Comparison of ENCODE assay signal across 21 mouse cellular contexts in genomic region chr7:84138731-84139130, GRCm38 (mm10). TPM values are rescaled to one million over a fixed set of nuclear protein-coding genes. Genes with fewer than 3 reads are reported as not detected.
DNase-seq lines count a peak whose midpoint lies in the region; ATAC-seq and TF ChIP-seq lines count a peak whose summit lies in the region.
"Had no signal": no experiment of that assay in that cellular context is flagged by ENCODE, and none has a peak within 500 bp of the region (broad histone marks: within the 10 kb centered on the region; RNA-seq: fewer than 3 reads in every experiment).

No protein-coding gene starts in this region.

- WGBS in heart, embryonic 16.5 days: 43% methylated on average over 4 of the region's 4 CpGs
- 57% methylated on average over 4 of the region's 4 CpGs for WGBS in lung, postnatal 0 days
- 58% methylated on average over 4 of the region's 4 CpGs for WGBS in stomach, postnatal 0 days
- 73% methylated on average over 4 of the region's 4 CpGs for WGBS in forebrain, embryonic 16.5 days

- no peaks in the 10 kb centered on the region for H3K9me3 ChIP-seq in heart, embryonic 16.5 days (replicated peaks; ENCODE audit: control insufficient read depth, low read length)
- H3K9me3 ChIP-seq in lung, postnatal 0 days (ENCODE audit: low read length): no peaks in the 10 kb centered on the region
- H3K9me3 ChIP-seq in stomach, postnatal 0 days (ENCODE audit: control insufficient read depth, low read length): no peaks in the 10 kb centered on the region
- no peaks in the 10 kb centered on the region for H3K9me3 ChIP-seq in forebrain, embryonic 16.5 days (ENCODE audit: control insufficient read depth, low read length)
- H3K9me3 ChIP-seq: hindbrain, embryonic 15.5 days; neural tube, embryonic 15.5 days had no signal

- peak overlapping the region; percentile 33; the same call in 1 of the 2 replicates for H3K27ac ChIP-seq in heart, embryonic 16.5 days (ENCODE audit: low read length)
- H3K27ac ChIP-seq in lung, postnatal 0 days (ENCODE audit: low read length): peak overlapping the region; percentile 87
- peak overlapping the region; percentile 5; the same call in 1 of the 2 replicates for H3K27ac ChIP-seq in stomach, postnatal 0 days (replicated peaks)
- no peak overlapping the region for H3K27ac ChIP-seq in forebrain, embryonic 16.5 days (ENCODE audit: low read length)
- H3K27ac ChIP-seq: hindbrain, embryonic 15.5 days; left cerebral cortex, adult 2 months; liver, embryonic 14.5 days; neural tube, embryonic 15.5 days had no signal

- H3K4me1 ChIP-seq in heart, embryonic 16.5 days (ENCODE audit: control insufficient read depth, insufficient read depth, low read length): peaks cover 81% of the 10 kb centered on the region
- H3K4me1 ChIP-seq in lung, postnatal 0 days (ENCODE audit: insufficient read depth, low read depth, low read length): peaks cover 74% of the 10 kb centered on the region
- H3K4me1 ChIP-seq in stomach, postnatal 0 days (replicated peaks; ENCODE audit: control insufficient read depth, insufficient read depth): peaks cover 5% of the 10 kb centered on the region; the same call in 1 of the 2 replicates
- H3K4me1 ChIP-seq in forebrain, embryonic 16.5 days (replicated peaks; ENCODE audit: control insufficient read depth, insufficient read depth, low read length): peaks cover 20% of the 10 kb centered on the region

- DNase-seq in heart, adult 18-20 months: no peak
- DNase-seq in urinary bladder, postnatal 14 days (ENCODE audit: low spot score): peak; percentile 70
- DNase-seq in urinary bladder, postnatal 4 days (ENCODE audit: low spot score in 2 of 2): no peak
- peak; percentile 85 for DNase-seq in lung, postnatal 0 days (ENCODE audit: low spot score)
- DNase-seq in stomach, postnatal 0 days (ENCODE audit: low spot score): peak; percentile 27
- DNase-seq: adrenal gland, postnatal 14 days; cerebellum, adult 11-12 months; gastrocnemius, postnatal 14 days; heart, postnatal 10 days; midbrain, embryonic 14.5 days; thymus, adult 18-20 months had no signal

- ATAC-seq in heart, embryonic 16.5 days (replicated peaks; ENCODE audit: extremely low read depth, insufficient read depth, low FRiP score): 0 out of 2 replicates have a peak, but pooled peaks have one; percentile 39
- peak; percentile 80 for ATAC-seq in lung, postnatal 0 days
- ATAC-seq in stomach, postnatal 0 days (ENCODE audit: low FRiP score, low TSS enrichment): peak; percentile 38; the same call in 1 of the 2 replicates
- ATAC-seq in forebrain, embryonic 16.5 days: no peak
- ATAC-seq: activated CD4-positive, CD25-positive, alpha-beta regulatory T cell, adult 4 months; Patski had no signal

- TF ChIP-seq EP300 in lung, postnatal 0 days (IDR thresholded peaks at IDR 0.05): peak; percentile 99
- TF ChIP-seq EP300 in stomach, postnatal 0 days (optimal IDR thresholded peaks at IDR 0.05): no peak

- TF ChIP-seq CTCF in lung, postnatal 0 days (IDR thresholded peaks at IDR 0.05): no peak
- TF ChIP-seq CTCF in stomach, postnatal 0 days (IDR thresholded peaks at IDR 0.05; ENCODE audit: low read depth): no peak

- no peaks in the 10 kb centered on the region for H3K27me3 ChIP-seq in heart, embryonic 16.5 days (ENCODE audit: control insufficient read depth, insufficient read depth, low read length)
- no peaks in the 10 kb centered on the region for H3K27me3 ChIP-seq in lung, postnatal 0 days (replicated peaks; ENCODE audit: insufficient read depth, low read length)
- no peaks in the 10 kb centered on the region for H3K27me3 ChIP-seq in stomach, postnatal 0 days (ENCODE audit: control insufficient read depth, insufficient read depth, low read length)
- H3K27me3 ChIP-seq in forebrain, embryonic 16.5 days (replicated peaks; ENCODE audit: control insufficient read depth, insufficient read depth, low read length): no peaks in the 10 kb centered on the region
- H3K27me3 ChIP-seq: hindbrain, embryonic 15.5 days; neural tube, embryonic 15.5 days; Patski had no signal

- no peaks in the 10 kb centered on the region for H3K36me3 ChIP-seq in heart, embryonic 16.5 days (ENCODE audit: control insufficient read depth, insufficient read depth)
- no peaks in the 10 kb centered on the region for H3K36me3 ChIP-seq in lung, postnatal 0 days (ENCODE audit: insufficient read depth, low read length)
- H3K36me3 ChIP-seq in stomach, postnatal 0 days (ENCODE audit: control insufficient read depth, insufficient read depth, low read length): no peaks in the 10 kb centered on the region
- H3K36me3 ChIP-seq in forebrain, embryonic 16.5 days (ENCODE audit: control insufficient read depth, insufficient read depth): no peaks in the 10 kb centered on the region
- H3K36me3 ChIP-seq: hindbrain, embryonic 15.5 days; neural tube, embryonic 15.5 days had no signal

- 0 out of 2 replicates have a peak overlapping the region, but pooled peaks have one; percentile 11 for H3K9ac ChIP-seq in heart, embryonic 16.5 days (ENCODE audit: low read length)
- no peak overlapping the region for H3K9ac ChIP-seq in lung, postnatal 0 days (replicated peaks; ENCODE audit: low read depth)
- H3K9ac ChIP-seq in stomach, postnatal 0 days (ENCODE audit: low read length): no peak overlapping the region
- H3K9ac ChIP-seq in forebrain, embryonic 16.5 days (replicated peaks; ENCODE audit: low read depth, low read length): no peak overlapping the region
- H3K9ac ChIP-seq: hindbrain, embryonic 15.5 days; liver, embryonic 14.5 days; neural tube, embryonic 15.5 days had no signal

- no peak overlapping the region for H3K4me2 ChIP-seq in heart, embryonic 16.5 days (ENCODE audit: low read depth, low read length)
- H3K4me2 ChIP-seq in lung, postnatal 0 days (replicated peaks; ENCODE audit: low read depth, low read length): no peak overlapping the region
- H3K4me2 ChIP-seq in stomach, postnatal 0 days (replicated peaks; ENCODE audit: low read depth): no peak overlapping the region
- H3K4me2 ChIP-seq in forebrain, embryonic 16.5 days (ENCODE audit: low read length): no peak overlapping the region
- H3K4me2 ChIP-seq: hindbrain, embryonic 15.5 days; neural tube, embryonic 15.5 days had no signal

- H3K4me3 ChIP-seq in heart, embryonic 16.5 days (ENCODE audit: low read length): no peak overlapping the region
- H3K4me3 ChIP-seq in lung, postnatal 0 days (ENCODE audit: low read depth, low read length): no peak overlapping the region
- no peak overlapping the region for H3K4me3 ChIP-seq in stomach, postnatal 0 days (ENCODE audit: low read depth, low read length)
- H3K4me3 ChIP-seq in forebrain, embryonic 16.5 days (replicated peaks; ENCODE audit: low read length): no peak overlapping the region
- H3K4me3 ChIP-seq: hindbrain, embryonic 15.5 days; left cerebral cortex, adult 2 months; myocyte; neural tube, embryonic 15.5 days had no signal

RNA-seq across cellular contexts. Expression of gene Abhd17c, which starts 13.0 kb away (rescaled TPM):
- polyA plus RNA-seq in heart, embryonic 16.5 days (2015; fragmentation: Nextera tagmentation; extraction: Ambion mirVana): 14.5 and 34.1 TPM in 2 replicates
- total RNA-seq in heart, adult 18-20 months (2021): 10 to 100 TPM; 29.8 to 35.7 TPM
- 91.3 and 104 TPM in 2 replicates for polyA plus RNA-seq in lung, postnatal 0 days (2015; fragmentation: Nextera tagmentation; extraction: Ambion mirVana)
- polyA plus RNA-seq in stomach, postnatal 0 days (2015; fragmentation: Nextera tagmentation; extraction: Ambion mirVana): 59.7 and 60.9 TPM in 2 replicates
- 26.2 and 36.1 TPM in 2 replicates for polyA plus RNA-seq in forebrain, embryonic 16.5 days (2015; fragmentation: Nextera tagmentation; extraction: Ambion mirVana)

RNA-seq across cellular contexts. Expression of gene Cemip, which starts 52.4 kb away (rescaled TPM):
- 0.32 and 0.64 TPM in 2 replicates for polyA plus RNA-seq in heart, embryonic 16.5 days (2015; fragmentation: Nextera tagmentation; extraction: Ambion mirVana)
- total RNA-seq in heart, adult 18-20 months (2021): under 1 TPM in 1 of 2 experiments, not detected in 1; 0.08 TPM
- polyA plus RNA-seq in lung, postnatal 0 days (2015; fragmentation: Nextera tagmentation; extraction: Ambion mirVana): 0.57 and 0.83 TPM in 2 replicates
- 0.40 and 0.45 TPM in 2 replicates for polyA plus RNA-seq in stomach, postnatal 0 days (2015; fragmentation: Nextera tagmentation; extraction: Ambion mirVana)
- polyA plus RNA-seq in forebrain, embryonic 16.5 days (2015; fragmentation: Nextera tagmentation; extraction: Ambion mirVana): 0.51 and 0.60 TPM in 2 replicates
- polyA plus RNA-seq: limb, embryonic 11.5 days had no signal

Comparison
In these comparisons a context has a peak if more than half of its experiments do, and no peak if none do; other contexts are left out.
1. DNase-seq: peak in urinary bladder, postnatal 14 days (single experiment), lung, postnatal 0 days (single experiment) and stomach, postnatal 0 days (single experiment); none in heart, adult 18-20 months (0 of 2) and urinary bladder, postnatal 4 days (0 of 2).